Mouse (Mus musculus) kidney, adult 2 months (tissue): ENCODE results near the gene Nhsl1. TPM values are rescaled to one million over a fixed set of nuclear protein-coding genes. Genes with fewer than 3 reads are reported as not detected.

Source experiments
- DNase-seq: peaks from one replicate; pipeline ENCODE4 v3.0.0; 2021
- H3K27ac ChIP-seq: fragments of 200-500 bp; 2 replicates; pipeline ENCODE4 v1.5.1; 2012; ENCODE audit warnings: low read depth, low read length, control low read depth, inconsistent platforms; ENCODE audit not compliant: insufficient read depth
- H3K27me3 ChIP-seq: fragments of 200-500 bp; replicated peaks from 2 replicates; pipeline ENCODE4 v1.6.1; 2012; ENCODE audit warnings: mild to moderate bottlenecking, moderate library complexity, low read length, inconsistent platforms; ENCODE audit not compliant: control insufficient read depth, insufficient read depth
- H3K36me3 ChIP-seq: fragments of 200-500 bp; 2 replicates; pipeline ENCODE4 v1.6.1; 2012; ENCODE audit warnings: mild to moderate bottlenecking, moderate library complexity, low read length, inconsistent platforms; ENCODE audit not compliant: control insufficient read depth, insufficient read depth
- H3K4me1 ChIP-seq: fragments of 200-500 bp; 2 replicates; pipeline ENCODE4 v1.6.1; 2011; ENCODE audit warnings: low read length; ENCODE audit not compliant: control insufficient read depth, insufficient read depth
- H3K4me3 ChIP-seq: fragments of 200-500 bp; 2 replicates; pipeline ENCODE4 v1.5.1; 2011; ENCODE audit warnings: mild to moderate bottlenecking, low read depth, low read length, control low read depth; ENCODE audit not compliant: insufficient read depth
- CTCF ChIP-seq: fragments of 200-500 bp; conservative IDR thresholded peaks from 2 replicates; pipeline ENCODE4 v1.5.1; 2011; ENCODE audit warnings: low read depth, mild to moderate bottlenecking, control low read depth, low read length, moderate library complexity, mixed read lengths; ENCODE audit not compliant: insufficient read depth, insufficient read length
- POLR2A ChIP-seq: fragments of 200-500 bp; IDR thresholded peaks from one replicate; pipeline ENCODE4 v1.6.1; 2011; ENCODE audit warnings: low read depth, low read length, control low read depth
- WGBS: fragments of 180-500 bp; shearing (Covaris S2); methylation state at CpG from one replicate; pipeline ENCODE4 v1.1.7; 2018; 5-methylcytosine and 5-hydroxymethylcytosine counted together
- polyA plus RNA-seq: library from polyadenylated mRNA; depleted of rRNA; stranded (reverse); fragments of >200 nt; gene quantifications from 2 replicates; pipeline ENCODE4 v1.2.3, GENCODE M21; 2012; rRNA removed

The Nhsl1 gene
- polyA plus RNA-seq = 10.4 and 11.7 TPM in 2 replicates

DNA sequence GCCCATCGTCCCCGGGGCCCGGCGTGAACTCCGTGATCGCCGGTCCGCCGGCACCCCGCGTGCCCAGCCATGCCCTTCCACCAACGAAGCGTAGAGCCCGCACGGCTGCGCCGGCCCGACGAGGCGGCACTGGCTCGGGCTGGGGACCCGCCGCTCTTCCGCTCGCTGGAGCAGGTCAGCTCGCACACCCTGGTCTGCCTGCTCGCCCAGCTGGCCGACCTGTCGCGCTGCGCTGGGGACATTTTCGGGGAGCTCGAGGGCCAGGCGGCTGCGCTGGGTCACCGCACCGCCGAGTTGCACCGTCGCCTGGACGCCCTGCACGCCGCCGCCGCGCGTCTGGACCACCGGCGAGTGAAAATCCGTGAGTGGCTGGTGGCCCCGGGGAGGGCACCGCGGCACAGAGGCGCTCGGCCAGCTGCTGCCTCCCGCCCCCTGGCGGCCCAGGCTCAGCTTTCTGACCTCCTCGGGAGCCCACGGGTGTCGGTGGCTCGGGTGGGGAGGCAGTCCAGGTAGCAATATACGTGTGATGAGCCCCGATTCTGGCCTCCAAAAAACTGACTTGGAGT is at the start of gene Nhsl1:
Gene Nhsl1, plus strand, starts transcription at position 70 of the 566 bp plus-strand sequence.
- H3K4me3 ChIP-seq = peak within 1 kb of the TSS; percentile 80
- WGBS = under 1% methylated on average over 63 of the region's 63 CpGs

GRCm38 (mm10) chr10:18276090-18276734 is 42.6 kb upstream of the Nhsl1 start:
- no peak for TF ChIP-seq CTCF
- TF ChIP-seq POLR2A = no peak
- Histone ChIP-seq H3K27me3 (no peaks in the 10 kb centered on the region), H3K4me3 (no peak overlapping the region), H3K4me1 (no peaks in the 10 kb centered on the region), H3K36me3 (no peaks in the 10 kb centered on the region), H3K27ac (no peak overlapping the region)
- WGBS = 80% methylated on average over 4 of the region's 4 CpGs
- no peak for DNase-seq

More for the DNA sequence above, at the start of gene Nhsl1:
- peak; percentile 80 for DNase-seq
- Histone ChIP-seq H3K27ac (peak within 1 kb of the TSS; percentile 36; the same call in 1 of the 2 replicates), H3K4me1 (peaks cover 4% of the 10 kb centered on the region; the same call in 1 of the 2 replicates), H3K36me3 (no peaks in the 10 kb centered on the region), H3K27me3 (no peaks in the 10 kb centered on the region)
- TF ChIP-seq CTCF (peak; percentile 48), POLR2A (no peak)

DNA sequence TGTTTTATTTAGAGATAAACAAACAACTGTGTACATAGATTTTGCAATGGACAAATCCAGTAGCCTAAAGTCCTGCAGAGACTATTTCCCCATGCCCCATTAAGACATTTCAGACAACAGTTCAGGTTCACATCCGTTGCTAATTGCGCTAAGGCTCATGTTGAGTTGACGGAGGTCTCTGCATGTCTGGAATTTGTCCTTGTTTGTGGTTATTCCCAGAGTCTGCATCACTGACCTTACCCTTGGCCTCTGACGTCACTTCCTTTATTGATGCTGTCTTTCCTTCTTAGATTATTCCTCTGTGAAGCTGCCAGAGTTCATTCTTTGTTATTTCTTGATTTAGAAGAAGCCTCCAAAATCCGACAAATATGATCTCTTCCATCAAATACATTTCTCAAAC is 34.8 kb upstream of the Nhsl1 start:
- TF ChIP-seq CTCF (no peak), POLR2A (no peak)
- 72% methylated on average over 5 of the region's 5 CpGs for WGBS

DNA sequence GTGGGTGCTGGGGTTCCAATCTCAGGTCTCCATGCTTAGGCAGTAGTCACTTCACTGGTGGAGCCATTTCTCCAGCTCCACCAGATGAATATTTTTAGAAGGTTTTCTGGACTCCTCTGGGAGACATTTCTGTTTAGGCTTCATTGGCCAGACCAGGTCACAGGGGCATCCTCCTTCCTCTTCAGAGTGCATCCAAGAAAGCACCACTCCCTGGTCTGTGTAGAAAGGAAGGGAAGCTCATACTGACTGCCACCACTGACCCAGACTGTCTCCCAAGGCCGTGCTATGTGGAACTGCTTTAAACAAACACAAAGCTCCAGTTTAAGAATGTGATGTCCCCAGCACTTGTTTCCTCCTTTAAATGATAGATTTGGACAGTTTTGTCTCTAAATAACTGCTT is 29.3 kb upstream of the Nhsl1 start:
- Histone ChIP-seq H3K4me3 (no peak overlapping the region), H3K27ac (peak overlapping the region; percentile 54; the same call in 1 of the 2 replicates), H3K36me3 (no peaks in the 10 kb centered on the region), H3K4me1 (no peaks in the 10 kb centered on the region), H3K27me3 (no peaks in the 10 kb centered on the region)
- 23% methylated on average over 1 of the region's 1 CpGs for WGBS
- DNase-seq = peak; percentile 69
- TF ChIP-seq POLR2A (no peak), CTCF (no peak)

More for the DNA sequence above, 34.8 kb upstream of the Nhsl1 start:
- Histone ChIP-seq H3K4me3 (no peak overlapping the region), H3K27ac (no peak overlapping the region), H3K27me3 (no peaks in the 10 kb centered on the region), H3K4me1 (no peaks in the 10 kb centered on the region), H3K36me3 (no peaks in the 10 kb centered on the region)
- peak; percentile 56 for DNase-seq

DNA sequence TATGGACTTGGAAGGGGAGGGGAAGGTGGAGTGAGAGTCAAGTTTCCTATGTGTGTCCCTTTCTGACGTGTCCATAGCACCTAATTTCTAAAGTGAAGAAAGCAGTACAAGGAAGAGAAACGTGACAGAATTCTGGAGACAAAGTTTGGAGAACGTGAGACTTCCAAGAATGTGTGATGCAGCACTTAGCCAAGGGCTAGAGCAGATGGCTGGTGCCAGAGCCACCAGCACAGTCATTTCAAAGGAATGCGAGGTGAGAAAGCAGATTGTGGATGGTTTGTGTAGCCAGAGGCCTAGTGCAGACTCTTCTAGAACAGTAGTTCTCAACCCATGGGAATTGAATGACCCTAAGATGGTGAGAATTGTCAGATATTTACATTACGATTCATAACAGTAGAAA is 13.7 kb upstream of the Nhsl1 start:
- WGBS = 76% methylated on average over 5 of the region's 5 CpGs
- no peak overlapping the region for H3K27ac ChIP-seq
- DNase-seq = no peak
- no peaks in the 10 kb centered on the region for H3K36me3 ChIP-seq
- H3K4me1 ChIP-seq = no peaks in the 10 kb centered on the region
- no peak overlapping the region for H3K4me3 ChIP-seq
- TF ChIP-seq POLR2A (no peak), CTCF (no peak)
- no peaks in the 10 kb centered on the region for H3K27me3 ChIP-seq

GRCm38 (mm10) chr10:18315071-18315470 is 3.7 kb upstream of the Nhsl1 start:
- H3K27ac ChIP-seq = no peak overlapping the region
- TF ChIP-seq POLR2A (no peak), CTCF (no peak)
- H3K4me1 ChIP-seq = no peaks in the 10 kb centered on the region; the same call in 1 of the 2 replicates
- WGBS = 95% methylated on average over 1 of the region's 1 CpGs
- H3K27me3 ChIP-seq = no peaks in the 10 kb centered on the region
- H3K36me3 ChIP-seq = no peaks in the 10 kb centered on the region
- no peak overlapping the region for H3K4me3 ChIP-seq
- no peak for DNase-seq

GRCm38 (mm10) chr10:18317521-18317920 is 1.3 kb upstream of the Nhsl1 start:
- H3K4me1 ChIP-seq = peaks cover 4% of the 10 kb centered on the region; the same call in 1 of the 2 replicates
- TF ChIP-seq POLR2A (no peak), CTCF (no peak)
- DNase-seq = no peak
- H3K27ac ChIP-seq = no peak overlapping the region
- no peak overlapping the region for H3K4me3 ChIP-seq
- WGBS = 64% methylated on average over 10 of the region's 10 CpGs
- no peaks in the 10 kb centered on the region for H3K27me3 ChIP-seq
- H3K36me3 ChIP-seq = no peaks in the 10 kb centered on the region
